Mouse (Mus musculus) cerebellum, adult 18-20 months (tissue): ENCODE results near the gene Kmt2a.
"Not testable (repeated sequence)": the region's sequence is repeated elsewhere in the genome, so short reads cannot be mapped to it uniquely, and the experiment has no call there.

Experiments used
- DNase-seq, 2 experiments: peaks; one replicate each; pipeline ENCODE4 v3.0.0; 2021

Kmt2a gene

GRCm38 (mm10) chr9:44814179-44814578 lies 66.9 kb downstream of the Kmt2a start:
- DNase-seq = no peak

- DNase-seq = no peak
These were observed 70.8 kb downstream of the Kmt2a start for GRCm38 (mm10) chr9:44810316-44810715.

- DNase-seq = no peak
These were observed 73.3 kb downstream of the Kmt2a start for GRCm38 (mm10) chr9:44807778-44808177.

- DNase-seq = no peak
These were observed 74.0 kb downstream of the Kmt2a start for GRCm38 (mm10) chr9:44807141-44807540.

GRCm38 (mm10) chr9:44805536-44805935 lies 75.6 kb downstream of the Kmt2a start:
- no peak for DNase-seq

- no peak for DNase-seq
These were observed 76.4 kb downstream of the Kmt2a start for GRCm38 (mm10) chr9:44804678-44805077.

- no peak for DNase-seq
These were observed 78.2 kb downstream of the Kmt2a start, which contains the start of gene Ttc36 for GRCm38 (mm10) chr9:44802808-44803450. TSS of gene Ttc36 (minus strand) at chr9:44803072.

- no peak for DNase-seq
These were observed 79.4 kb downstream of the Kmt2a start for GRCm38 (mm10) chr9:44801669-44802068.

- DNase-seq = no peak
These were observed 81.2 kb downstream of the Kmt2a start for GRCm38 (mm10) chr9:44799958-44800324.

GRCm38 (mm10) chr9:44799102-44799957 lies 81.8 kb downstream of the Kmt2a start, which contains the start of gene Tmem25:
TSS of gene Tmem25 (minus strand) at chr9:44799307.
- DNase-seq = peak; percentile 95 to 97

GRCm38 (mm10) chr9:44798298-44798697 lies 82.8 kb downstream of the Kmt2a start:
- DNase-seq = peak; percentile 40 to 42

GRCm38 (mm10) chr9:44792842-44793241 lies 88.3 kb downstream of the Kmt2a start:
- DNase-seq = no peak

- peak; percentile 91 to 94 for DNase-seq
These were observed 108.1 kb downstream of the Kmt2a start for GRCm38 (mm10) chr9:44772750-44773651.

GRCm38 (mm10) chr9:44772392-44772749 lies 108.7 kb downstream of the Kmt2a start:
- no peak for DNase-seq

- no peak for DNase-seq
These were observed 109.7 kb downstream of the Kmt2a start for GRCm38 (mm10) chr9:44771376-44771775.

GRCm38 (mm10) chr9:44768029-44768394 lies 113.1 kb downstream of the Kmt2a start:
- not testable (repeated sequence) for DNase-seq

- DNase-seq = peak; percentile 83 to 86
These were observed 113.7 kb downstream of the Kmt2a start, which contains the start of the genes Arcn1 and Ift46 for GRCm38 (mm10) chr9:44767101-44768028. TSS of gene Arcn1 (minus strand) at chr9:44767845. TSS of gene Ift46 (plus strand) at chr9:44767908.

GRCm38 (mm10) chr9:44760873-44761272 lies 120.2 kb downstream of the Kmt2a start:
- DNase-seq = no peak
